Mouse (Mus musculus): Measurements from ENCODE around the gene Rbmxl1. TPM values are rescaled to one million over a fixed set of nuclear protein-coding genes. Genes with fewer than 3 reads are reported as not detected.

Gene Rbmxl1
- polyA plus RNA-seq, 1 experiment from 2014 or later: 228 TPM

DNA sequence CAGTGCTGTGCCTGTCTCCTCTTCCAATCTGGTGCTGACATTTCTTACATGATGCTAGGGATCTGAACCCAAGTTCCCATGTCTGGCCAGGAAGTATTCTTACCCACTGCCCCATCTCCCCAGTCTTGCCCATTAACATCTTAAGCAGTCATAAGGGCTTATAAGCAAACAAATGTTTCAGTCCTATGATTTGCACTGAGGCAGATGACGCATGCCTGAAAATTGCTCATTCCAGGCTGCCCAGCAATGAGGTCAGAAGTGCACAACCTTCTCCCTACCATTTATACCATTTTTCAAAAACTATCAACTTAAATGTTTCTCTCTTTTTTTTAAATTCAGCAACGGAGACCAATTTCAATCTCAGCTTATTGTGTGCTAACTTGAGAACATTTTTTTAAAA lies 44.8 kb downstream of the Rbmxl1 start:
- Histone ChIP-seq H3K27me3 (replicated peaks; ENCODE audit: control insufficient read depth, insufficient read depth, low read length) (no peaks in the 10 kb centered on the region), H3K9ac (ENCODE audit: low read length) (no peak overlapping the region), H3K36me3 (ENCODE audit: control insufficient read depth, insufficient read depth, low read length) (no peaks in the 10 kb centered on the region), H3K27ac (ENCODE audit: low read depth) (no peak overlapping the region), H3K4me1 (replicated peaks; ENCODE audit: control insufficient read depth, insufficient read depth, low read length) (no peaks in the 10 kb centered on the region), H3K4me2 (ENCODE audit: low read length) (no peak overlapping the region), H3K4me3 (ENCODE audit: low read depth, low read length) (no peak overlapping the region), H3K9me3 (ENCODE audit: control insufficient read depth, low read length) (no peaks in the 10 kb centered on the region)
- ATAC-seq (replicated peaks; ENCODE audit: low FRiP score, low TSS enrichment, low read depth): no peak
- DNase-seq (ENCODE audit: low spot score): no peak
- WGBS: 61% methylated on average over 2 of the region's 2 CpGs

DNA sequence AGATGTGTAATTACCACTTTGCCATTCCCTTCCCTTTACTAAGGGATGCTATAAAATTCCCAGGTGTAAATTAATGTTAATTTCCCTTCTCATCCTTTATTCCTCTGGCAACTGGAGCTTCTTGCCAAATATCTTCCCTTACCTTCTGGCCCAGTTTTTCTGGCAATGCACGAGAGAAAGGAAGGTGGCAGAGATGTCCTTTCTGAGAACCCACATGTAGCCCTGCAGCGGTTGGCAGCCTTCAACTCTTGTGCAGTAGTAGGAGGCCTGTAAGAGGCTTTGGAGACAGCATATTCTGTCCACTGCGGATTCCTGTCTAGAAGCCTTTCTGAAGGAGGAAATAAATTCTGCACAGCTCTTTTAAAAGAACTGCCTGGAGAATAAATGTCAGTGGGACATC lies 52.3 kb downstream of the Rbmxl1 start:
- Histone ChIP-seq H3K36me3 (ENCODE audit: control insufficient read depth, insufficient read depth, low read length) (no peaks in the 10 kb centered on the region), H3K4me2 (ENCODE audit: low read length) (no peak overlapping the region), H3K4me3 (ENCODE audit: low read depth, low read length) (no peak overlapping the region), H3K27me3 (replicated peaks; ENCODE audit: control insufficient read depth, insufficient read depth, low read length) (no peaks in the 10 kb centered on the region), H3K4me1 (replicated peaks; ENCODE audit: control insufficient read depth, insufficient read depth, low read length) (no peaks in the 10 kb centered on the region), H3K9me3 (ENCODE audit: control insufficient read depth, low read length) (no peaks in the 10 kb centered on the region), H3K9ac (ENCODE audit: low read length) (no peak overlapping the region), H3K27ac (ENCODE audit: low read depth) (no peak overlapping the region)
- no peak for ATAC-seq (replicated peaks; ENCODE audit: low FRiP score, low TSS enrichment, low read depth)
- DNase-seq (ENCODE audit: low spot score): no peak
- 84% methylated on average over 3 of the region's 3 CpGs for WGBS

Other genes starting within 250 kb of the Rbmxl1 start
- not detected in 2 replicates for gene Pou4f2, start 72.3 kb downstream of the Rbmxl1 start, polyA plus RNA-seq (2014; fragmentation: Nextera tagmentation; extraction: Ambion mirVana)
- 11.1 and 12.2 TPM in 2 replicates for gene Slc10a7, start 448 bp upstream of the Rbmxl1 start, polyA plus RNA-seq (2014; fragmentation: Nextera tagmentation; extraction: Ambion mirVana)

All from intestine, embryonic 14.5 days (tissue).